Comparison of ENCODE assay signal across 8 mouse cellular contexts in genomic region chr11:53351943-53352590, GRCm38 (mm10). TPM values are rescaled to one million over a fixed set of nuclear protein-coding genes. Genes with fewer than 3 reads are reported as not detected.
DNase-seq lines count a peak whose midpoint lies in the region; ATAC-seq and TF ChIP-seq lines count a peak whose summit lies in the region.

No protein-coding gene starts in this region.

- peak overlapping the region; percentile 60 for H3ac ChIP-seq in C2C12 (ENCODE audit: control insufficient read depth, insufficient read length, low read depth)

- peaks cover 29% of the 10 kb centered on the region for H3K36me3 ChIP-seq in C2C12 (ENCODE audit: control insufficient read depth, insufficient read depth)
- no peaks in the 10 kb centered on the region for H3K36me3 ChIP-seq in forebrain, embryonic 12.5 days (replicated peaks)
- 0 out of 2 replicates have a peak, but pooled peaks cover 3% of the 10 kb centered on the region for H3K36me3 ChIP-seq in limb, embryonic 14.5 days (ENCODE audit: control insufficient read depth, insufficient read depth, low read length)
- H3K36me3 ChIP-seq in splenic B cell, adult 2 months (ENCODE audit: control insufficient read depth, insufficient read depth, low read length, poor library complexity, severe bottlenecking): peaks cover 2% of the 10 kb centered on the region; the same call in 1 of the 2 replicates

- no peak for TF ChIP-seq POLR2A in limb, embryonic 14.5 days (IDR thresholded peaks at IDR 0.05; ENCODE audit: borderline replicate concordance, extremely low read depth, insufficient read depth, insufficient read length)

- ATAC-seq in forebrain, embryonic 12.5 days (ENCODE audit: low FRiP score): no peak
- ATAC-seq in limb, embryonic 14.5 days (ENCODE audit: low FRiP score, low read depth): no peak

- peak overlapping the region; percentile 98 for H3K9ac ChIP-seq in forebrain, embryonic 12.5 days
- peak overlapping the region; percentile 99 for H3K9ac ChIP-seq in limb, embryonic 14.5 days (ENCODE audit: low read depth, low read length, severe bottlenecking)

- H3K4me2 ChIP-seq in forebrain, embryonic 12.5 days: peak overlapping the region; percentile 80
- peak overlapping the region; percentile 71 for H3K4me2 ChIP-seq in limb, embryonic 14.5 days (replicated peaks; ENCODE audit: low read depth, low read length, severe bottlenecking)

- peaks cover 14% of the 10 kb centered on the region for H3K4me1 ChIP-seq in forebrain, embryonic 12.5 days
- H3K4me1 ChIP-seq in limb, embryonic 14.5 days (ENCODE audit: control insufficient read depth, insufficient read depth, low read length): peaks cover 8% of the 10 kb centered on the region

- peaks cover 56% of the 10 kb centered on the region for H3K79me3 ChIP-seq in C2C12 (ENCODE audit: low read depth)

- peak; percentile 13 for DNase-seq in embryo, embryonic 11.5 days (ENCODE audit: low read depth, low spot score)
- DNase-seq in embryo, embryonic 10.5 days (ENCODE audit: low spot score): no peak
- peak; percentile 49 for DNase-seq in limb, embryonic 14.5 days (ENCODE audit: low spot score)
- peak; percentile 41 for DNase-seq in splenic B cell, adult 2 months (ENCODE audit: low read depth, low spot score)
- DNase-seq in adrenal gland, adult 8-10 months: no peak
- DNase-seq in T-cell, adult 2 months (ENCODE audit: low spot score): no peak

- no peaks in the 10 kb centered on the region for H3K27me3 ChIP-seq in C2C12 (ENCODE audit: control insufficient read depth, insufficient read depth, insufficient read length)
- H3K27me3 ChIP-seq in forebrain, embryonic 12.5 days: no peaks in the 10 kb centered on the region
- no peaks in the 10 kb centered on the region for H3K27me3 ChIP-seq in limb, embryonic 14.5 days (ENCODE audit: control insufficient read depth, insufficient read depth, low read length)
- H3K27me3 ChIP-seq in splenic B cell, adult 2 months (ENCODE audit: control insufficient read depth, insufficient read depth, low read length, poor library complexity, severe bottlenecking): no peaks in the 10 kb centered on the region

- H3K79me2 ChIP-seq in C2C12 (ENCODE audit: control insufficient read depth, insufficient read depth): peaks cover 64% of the 10 kb centered on the region

- peak overlapping the region; percentile 97 for H3K27ac ChIP-seq in forebrain, embryonic 12.5 days
- peak overlapping the region; percentile 98 for H3K27ac ChIP-seq in limb, embryonic 14.5 days (replicated peaks; ENCODE audit: low read depth, low read length)

- no peak for TF ChIP-seq CTCF in C2C12 (IDR thresholded peaks at IDR 0.05; ENCODE audit: control insufficient read depth, insufficient read depth, insufficient read length)

- peak overlapping the region; percentile 96 for H3K4me3 ChIP-seq in C2C12 (ENCODE audit: insufficient read depth, poor library complexity, severe bottlenecking)
- peak overlapping the region; percentile 98 for H3K4me3 ChIP-seq in forebrain, embryonic 12.5 days (replicated peaks)
- H3K4me3 ChIP-seq in limb, embryonic 14.5 days (replicated peaks; ENCODE audit: low read length): peak overlapping the region; percentile 100

- no peaks in the 10 kb centered on the region for H3K9me3 ChIP-seq in forebrain, embryonic 12.5 days
- no peaks in the 10 kb centered on the region for H3K9me3 ChIP-seq in limb, embryonic 14.5 days (ENCODE audit: control insufficient read depth, low read length)

- 4% methylated on average over 14 of the region's 14 CpGs for WGBS in forebrain, embryonic 12.5 days
- WGBS in limb, embryonic 14.5 days: 3% methylated on average over 14 of the region's 14 CpGs

TF ChIP-seq in C2C12, 6 proteins besides CTCF, POLR2A, EP300 and RAD21:
- TF ChIP-seq MAX (IDR thresholded peaks at IDR 0.05) (no peak), USF1 (IDR thresholded peaks at IDR 0.05; ENCODE audit: low read depth) (no peak), CEBPB (IDR thresholded peaks at IDR 0.05; ENCODE audit: low read depth) (no peak), FOSL1 (IDR thresholded peaks at IDR 0.05; ENCODE audit: insufficient read depth, low read length, poor library complexity, severe bottlenecking) (no peak), MYOG (IDR thresholded peaks at IDR 0.05; ENCODE audit: control insufficient read depth, extremely low read depth, insufficient read length) (no peak), MYOD1 (IDR thresholded peaks at IDR 0.05; ENCODE audit: control insufficient read depth, insufficient read length, low read depth) (no peak)

RNA-seq across cellular contexts. Expression of gene Aff4, which starts 1.4 kb away (rescaled TPM):
- 12.1 TPM for polyA plus RNA-seq in C2C12 (2012; fragmentation: generic; extraction: Trizol)
- 66.9 and 77.6 TPM in 2 replicates for polyA plus RNA-seq in forebrain, embryonic 12.5 days (2016; fragmentation: Nextera tagmentation; extraction: Ambion mirVana)
- polyA plus RNA-seq in limb, embryonic 14.5 days (2012; rRNA removed): 32.7 and 34.3 TPM in 2 replicates
- polyA plus RNA-seq in limb, embryonic 14.5 days (2014; fragmentation: Nextera tagmentation; extraction: Ambion mirVana): 60.6 and 66.3 TPM in 2 replicates
- 100 to 1,000 TPM; 141 to 221 (median 184) TPM for total RNA-seq in adrenal gland, adult 8-10 months (2022)

RNA-seq across cellular contexts. Expression of gene Zcchc10, which starts 27.6 kb away (rescaled TPM):
- polyA plus RNA-seq in C2C12 (2012; fragmentation: generic; extraction: Trizol): 8.2 TPM
- 17.3 and 17.4 TPM in 2 replicates for polyA plus RNA-seq in forebrain, embryonic 12.5 days (2016; fragmentation: Nextera tagmentation; extraction: Ambion mirVana)
- polyA plus RNA-seq in limb, embryonic 14.5 days (2012; rRNA removed): 15.0 and 15.4 TPM in 2 replicates
- polyA plus RNA-seq in limb, embryonic 14.5 days (2014; fragmentation: Nextera tagmentation; extraction: Ambion mirVana): 19.4 and 20.4 TPM in 2 replicates
- 10 to 100 TPM; 10.7 to 14.9 (median 12.4) TPM for total RNA-seq in adrenal gland, adult 8-10 months (2022)

RNA-seq across cellular contexts. Expression of gene Hspa4, which starts 51.8 kb away (rescaled TPM):
- polyA plus RNA-seq in C2C12 (2012; fragmentation: generic; extraction: Trizol): 112 TPM
- 93.3 and 95.9 TPM in 2 replicates for polyA plus RNA-seq in forebrain, embryonic 12.5 days (2016; fragmentation: Nextera tagmentation; extraction: Ambion mirVana)
- 47.8 and 62.6 TPM in 2 replicates for polyA plus RNA-seq in limb, embryonic 14.5 days (2012; rRNA removed)
- polyA plus RNA-seq in limb, embryonic 14.5 days (2014; fragmentation: Nextera tagmentation; extraction: Ambion mirVana): 78.5 and 79.9 TPM in 2 replicates
- total RNA-seq in adrenal gland, adult 8-10 months (2022): 100 to 1,000 TPM; 164 to 203 (median 190) TPM

Comparison
In these comparisons a context has a peak if more than half of its experiments do, and no peak if none do; other contexts are left out.
1. DNase-seq: peak in embryo, embryonic 11.5 days (single experiment), limb, embryonic 14.5 days (single experiment) and splenic B cell, adult 2 months (single experiment); none in embryo, embryonic 10.5 days (single experiment), adrenal gland, adult 8-10 months (single experiment) and T-cell, adult 2 months (single experiment).
2. Peak in every context shown above with its lines, with median percentiles within 50 percentile points of each other: H3K4me3 ChIP-seq.